Mouse (Mus musculus) testis, postnatal 10 days (tissue): ENCODE data around the gene Kif3a.
A peak's percentile ranks its signal among the peaks of the same experiment; 100 is the strongest.

Experiments used
- DNase-seq: peaks from one replicate; pipeline ENCODE4 v3.0.0; 2021; ENCODE audit warnings: low spot score

The Kif3a gene

DNA sequence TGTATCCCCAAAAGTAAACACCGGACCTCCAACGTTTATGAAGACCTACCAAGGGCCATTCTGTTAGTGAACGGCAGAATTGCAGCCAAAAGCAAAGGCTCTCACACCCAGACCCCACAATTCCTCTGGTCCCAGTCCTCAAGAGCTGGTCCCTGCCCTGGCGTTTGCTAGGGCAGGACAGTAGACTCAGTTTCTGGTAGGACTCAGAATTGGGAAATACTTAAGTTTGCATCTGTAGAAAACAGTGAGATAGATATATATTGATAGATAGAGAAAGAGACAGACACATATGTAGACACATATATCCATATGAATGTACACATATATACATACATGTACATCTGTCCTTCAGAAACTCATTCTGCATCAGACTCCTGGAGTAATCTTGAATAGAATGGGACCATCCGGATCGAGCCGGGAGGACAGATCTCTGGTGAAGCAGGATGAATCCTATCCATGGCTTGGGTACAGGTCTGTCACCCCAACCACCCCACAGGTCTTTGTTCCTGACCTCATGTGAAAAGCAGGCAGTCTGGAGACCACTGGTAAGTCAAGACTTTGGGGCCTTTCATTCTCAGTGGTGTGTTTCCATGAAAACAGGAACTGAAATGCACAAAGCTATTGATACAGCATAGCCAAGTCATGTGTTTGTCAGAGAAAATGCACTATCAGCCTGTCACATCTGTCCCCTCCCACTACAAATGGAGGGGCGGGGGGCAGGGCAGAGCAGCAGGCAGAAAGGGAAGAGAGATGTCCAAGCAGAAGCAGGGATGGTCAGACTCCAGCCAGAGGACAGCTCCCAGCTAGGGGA is 49.8 kb downstream of the Kif3a start:
- no peak for DNase-seq

- no peak for DNase-seq
These were observed 50.5 kb downstream of the Kif3a start for GRCm38 (mm10) chr11:53617562-53618109.

DNA sequence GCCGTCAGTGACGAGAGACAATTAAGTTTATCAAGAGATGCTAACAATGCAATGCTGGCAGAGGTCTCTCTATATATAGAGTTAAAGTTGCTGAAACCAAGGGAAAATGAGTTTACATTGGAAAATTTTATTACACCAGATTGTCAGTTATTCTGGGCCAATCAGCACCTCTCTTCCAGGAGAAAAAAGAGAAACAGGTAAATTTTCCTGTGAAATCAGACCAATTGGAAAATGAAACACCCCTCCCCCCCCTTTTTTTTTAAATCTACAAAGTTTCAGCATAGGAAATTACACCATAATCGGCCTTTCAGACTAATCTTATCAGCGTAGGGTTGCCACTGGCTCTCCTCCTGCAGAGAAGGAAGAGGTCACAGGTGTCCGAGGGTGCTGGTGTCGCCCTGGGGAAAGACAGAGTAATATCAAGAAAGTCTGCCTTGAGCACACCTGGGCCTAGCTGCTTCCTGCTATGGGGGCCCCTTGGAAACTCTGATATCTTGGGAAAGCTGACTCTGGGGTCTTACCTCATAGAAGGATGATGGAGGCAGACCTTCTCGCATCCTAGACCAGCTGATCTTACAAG is 51.5 kb downstream of the Kif3a start, which contains the start of gene Il4:
Gene Il4 (minus strand): TSS at position 51 of the 580 bp plus-strand sequence.
- no peak for DNase-seq

GRCm38 (mm10) chr11:53619428-53619827 is 52.2 kb downstream of the Kif3a start:
- DNase-seq, result no peak

- DNase-seq, result no peak
These were observed 52.9 kb downstream of the Kif3a start for GRCm38 (mm10) chr11:53620094-53620493.

- DNase-seq, result no peak
These were observed 54.6 kb downstream of the Kif3a start for GRCm38 (mm10) chr11:53621582-53622439.

DNA sequence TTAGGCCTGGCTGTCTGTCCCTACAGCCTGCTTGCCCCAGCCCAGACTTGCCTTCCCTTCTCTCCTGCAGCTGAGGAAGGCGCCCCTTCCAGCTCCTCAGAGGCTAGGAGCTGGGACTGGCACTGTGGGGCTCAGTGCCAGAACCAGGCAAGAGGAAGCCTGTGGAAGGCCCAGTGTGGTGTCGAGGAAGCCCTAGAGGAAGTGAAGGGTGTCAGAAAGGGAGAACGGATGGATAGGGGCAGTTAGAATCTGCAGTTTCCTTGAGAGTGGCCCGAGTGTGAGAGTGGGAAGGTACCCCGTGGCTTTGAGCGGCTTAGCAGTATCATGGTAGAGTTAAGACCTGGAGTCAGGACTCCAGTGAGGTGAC is 55.2 kb downstream of the Kif3a start:
- DNase-seq, result no peak

GRCm38 (mm10) chr11:53623573-53623972 is 56.4 kb downstream of the Kif3a start:
- no peak for DNase-seq

DNA sequence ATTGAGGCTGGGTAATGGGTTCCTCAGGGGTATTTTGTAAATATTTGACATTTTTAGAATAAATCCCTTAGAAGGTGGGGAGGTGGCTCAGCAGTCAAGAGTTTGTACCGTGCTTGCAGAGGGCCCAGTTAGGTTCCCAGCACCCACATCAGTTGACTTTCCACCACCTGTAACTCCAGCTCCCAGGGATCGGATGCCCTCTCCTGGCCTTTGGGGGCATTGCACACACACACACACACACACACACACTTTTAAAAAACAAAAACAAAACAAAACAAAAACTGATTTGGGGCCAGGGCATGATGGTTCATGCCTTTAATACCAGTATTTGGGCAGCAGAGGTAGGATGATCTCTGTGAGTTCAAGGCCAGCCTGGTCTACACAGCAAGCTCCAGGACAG is 56.9 kb downstream of the Kif3a start:
- no peak for DNase-seq

- no peak for DNase-seq
These were observed 59.7 kb downstream of the Kif3a start for GRCm38 (mm10) chr11:53626802-53627373.

DNA sequence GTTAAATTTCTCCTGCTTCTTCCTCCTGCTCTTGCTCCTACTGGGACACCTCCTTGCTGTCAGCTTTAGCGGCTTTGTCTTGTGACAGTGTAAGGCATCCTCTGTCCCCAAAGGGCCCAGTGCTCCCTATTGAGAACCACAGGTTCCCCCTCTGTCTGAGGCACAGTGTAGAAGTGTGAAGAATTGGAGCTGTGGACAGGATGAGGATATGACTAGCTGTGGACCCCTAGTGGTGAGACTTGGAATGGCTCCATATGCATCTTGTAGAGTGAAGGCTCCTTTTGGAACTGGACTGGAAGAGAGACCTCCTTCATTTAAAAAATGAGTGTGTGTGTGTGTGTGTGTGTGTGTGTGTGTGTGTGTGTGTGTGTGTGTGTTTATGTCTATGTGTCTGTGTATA is 60.7 kb downstream of the Kif3a start:
- peak; percentile 86 for DNase-seq

- DNase-seq, result no peak
These were observed 65.0 kb downstream of the Kif3a start for GRCm38 (mm10) chr11:53632122-53632733.

DNA sequence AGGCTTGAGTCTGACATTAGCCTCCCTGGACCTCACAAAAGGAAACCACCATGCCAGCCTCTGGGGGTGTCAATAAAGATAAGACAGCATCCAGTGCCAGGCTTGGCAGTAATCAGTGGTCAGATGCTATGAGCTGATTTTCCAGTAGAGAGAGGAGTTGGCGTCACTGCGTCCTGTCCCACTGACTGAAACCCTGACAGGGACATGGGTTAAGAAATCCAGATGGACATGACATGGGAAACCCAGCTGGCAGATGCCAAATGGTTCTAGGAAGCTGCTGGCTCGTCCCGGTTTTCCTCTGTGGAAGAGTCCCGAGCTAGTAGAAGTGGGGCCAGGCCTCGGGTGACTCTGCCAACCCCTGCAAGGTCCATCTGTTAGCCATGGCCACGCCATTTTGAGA is 66.5 kb downstream of the Kif3a start:
- DNase-seq, result no peak

GRCm38 (mm10) chr11:53634556-53634955 is 67.4 kb downstream of the Kif3a start, which contains the start of gene Il13:
TSS of gene Il13 (minus strand) at chr11:53634702.
- DNase-seq, result no peak

- DNase-seq, result no peak
These were observed 68.5 kb downstream of the Kif3a start for GRCm38 (mm10) chr11:53635590-53636182.

DNA sequence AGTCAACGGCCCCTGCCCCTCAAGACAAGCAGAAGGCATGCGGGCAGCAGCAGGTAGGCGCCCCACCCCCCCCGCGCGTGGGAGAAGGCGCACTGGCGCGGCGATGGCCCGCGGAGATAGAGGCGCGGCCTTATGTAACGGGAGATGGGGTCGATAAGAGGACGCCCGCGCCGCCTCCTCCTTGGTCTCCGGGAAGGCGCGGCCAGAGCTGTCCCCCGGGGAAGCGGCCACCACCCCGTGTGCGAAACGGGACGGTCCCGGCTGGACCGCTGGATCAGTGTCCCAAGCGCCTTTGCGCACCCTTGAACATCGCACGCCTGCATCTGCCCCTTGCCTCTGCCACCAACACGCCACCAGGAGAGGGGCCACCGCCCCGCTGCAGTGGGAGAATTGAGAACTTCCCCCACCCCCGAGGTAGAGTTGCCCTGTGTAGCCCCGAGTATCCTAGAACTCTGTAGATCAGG is 69.0 kb downstream of the Kif3a start:
- DNase-seq, result peak; percentile 54

DNA sequence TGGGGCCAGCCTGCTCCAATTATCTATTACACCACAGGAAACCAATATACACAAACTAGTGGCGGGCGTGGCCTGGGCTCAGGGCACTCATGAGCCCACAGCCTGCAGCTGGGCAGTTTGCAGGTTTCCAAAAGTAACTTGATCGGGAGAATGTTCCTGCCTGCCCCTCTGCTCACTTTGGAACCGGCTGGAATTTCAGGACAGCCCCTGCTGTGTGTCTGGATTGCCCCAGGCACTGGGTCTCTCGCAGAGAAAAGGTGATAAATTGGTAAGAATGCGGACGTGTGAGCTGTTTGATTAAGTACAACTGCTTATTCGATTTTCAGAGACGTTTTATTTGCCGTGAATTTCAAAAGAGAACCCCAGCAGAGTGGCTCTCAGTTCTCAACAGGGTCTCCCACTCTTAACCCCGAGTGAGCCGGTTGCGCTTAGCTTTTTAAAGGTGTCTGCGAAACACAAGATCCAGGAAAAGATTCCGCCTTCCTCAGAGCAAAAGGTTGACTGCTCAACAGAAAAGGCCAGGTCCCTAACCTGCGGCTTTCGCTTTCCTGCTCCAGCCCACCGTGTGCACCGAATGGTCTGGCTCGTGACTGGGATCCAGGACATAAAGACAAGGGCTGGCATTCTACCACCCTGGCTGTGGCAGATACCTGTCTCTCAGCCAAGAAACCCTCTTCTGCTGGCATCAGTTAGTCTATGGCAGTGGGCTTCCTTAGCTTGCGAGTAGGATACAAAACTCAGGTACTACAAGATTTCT is 70.0 kb downstream of the Kif3a start:
- DNase-seq, result no peak

DNA sequence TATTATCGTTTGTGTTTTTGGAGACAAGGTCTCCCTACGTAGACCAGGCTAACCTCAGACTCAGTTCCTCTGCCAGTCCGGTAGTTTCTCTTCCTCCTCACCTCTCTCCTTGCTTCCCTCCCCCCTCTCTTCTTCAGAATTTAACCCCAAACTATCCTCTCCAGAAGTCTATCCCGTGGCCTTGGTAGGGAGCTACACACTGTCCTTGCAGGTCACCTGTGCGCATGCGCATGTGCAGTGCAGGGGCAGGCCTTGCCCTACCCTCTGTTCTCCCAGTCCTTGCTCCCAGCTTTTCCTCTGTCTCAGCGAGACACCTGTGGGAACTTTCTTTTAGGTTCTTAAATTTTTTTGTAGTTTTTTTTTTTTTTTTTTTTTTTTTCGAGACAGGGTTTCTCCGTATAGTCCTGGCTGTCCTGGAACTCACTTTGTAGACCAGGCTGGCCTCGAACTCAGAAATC is 70.7 kb downstream of the Kif3a start:
- no peak for DNase-seq

DNA sequence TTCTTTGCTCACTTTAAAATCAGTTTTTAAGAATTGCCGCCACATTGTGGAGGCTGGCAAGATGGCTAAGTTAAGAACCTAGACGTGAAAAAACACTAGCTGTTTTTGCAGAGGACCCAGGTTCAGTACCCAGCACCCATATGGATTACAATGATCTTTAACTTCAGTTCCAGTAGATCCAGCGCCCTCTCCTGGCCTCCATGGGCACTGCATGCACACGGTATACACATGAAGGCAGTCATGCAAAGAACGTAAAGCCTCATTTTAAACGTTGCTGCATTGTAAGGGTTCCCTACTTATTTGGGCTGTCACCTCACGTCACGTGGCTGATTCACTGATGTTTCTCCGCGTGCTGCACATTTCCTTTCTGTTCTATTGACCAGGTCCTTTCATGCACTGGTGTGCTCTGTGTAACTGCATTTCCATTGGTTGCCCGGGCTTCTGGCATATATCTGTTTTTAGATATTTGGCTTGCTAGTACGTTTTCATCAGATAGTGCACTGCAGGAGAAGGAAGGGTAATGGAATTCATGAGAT is 75.6 kb downstream of the Kif3a start:
- peak; percentile 59 for DNase-seq

GRCm38 (mm10) chr11:53644017-53644416 is 76.8 kb downstream of the Kif3a start:
- DNase-seq, result no peak
